Mouse (Mus musculus): ENCODE measurements around the gene Socs1. TPM values are rescaled to one million over a fixed set of nuclear protein-coding genes. Genes with fewer than 3 reads are reported as not detected.
A peak's percentile ranks its signal among the peaks of the same experiment; 100 is the strongest.

Socs1 gene
- total and polyA plus RNA-seq, 2 experiments: 0.18 to 1.2 TPM

GRCm38 (mm10) chr16:10825840-10826239 lies 40.5 kb upstream of the Socs1 start:
- DNase-seq (ENCODE audit: extremely low read depth, low read depth, low spot score): no peak
- H3K79me2 ChIP-seq (ENCODE audit: control insufficient read depth, insufficient read depth, low read length): no peaks in the 10 kb centered on the region
- TF ChIP-seq POLR2A (IDR thresholded peaks at IDR 0.05; ENCODE audit: extremely low read depth, insufficient read depth, low read length) (no peak), CTCF (IDR thresholded peaks at IDR 0.05; ENCODE audit: low read depth, low read length) (no peak)
- H3K27me3 ChIP-seq (ENCODE audit: control insufficient read depth, insufficient read depth, low read length): no peaks in the 10 kb centered on the region
- no peak overlapping the region for H3K27ac ChIP-seq (replicated peaks; ENCODE audit: insufficient read depth, low read depth, low read length)
- no peaks in the 10 kb centered on the region for H3K36me3 ChIP-seq (ENCODE audit: control insufficient read depth, insufficient read depth, low read length)
- no peak overlapping the region for H3K9ac ChIP-seq (ENCODE audit: low read depth, low read length)
- no peak overlapping the region for H3K4me3 ChIP-seq (ENCODE audit: insufficient read depth, low read depth, low read length)
- H3K4me1 ChIP-seq (ENCODE audit: control insufficient read depth, insufficient read depth, low read length): no peaks in the 10 kb centered on the region
- WGBS: 95% methylated on average over 4 of the region's 4 CpGs

- Histone ChIP-seq H3K79me2 (ENCODE audit: control insufficient read depth, insufficient read depth, low read length) (no peaks in the 10 kb centered on the region), H3K36me3 (ENCODE audit: control insufficient read depth, insufficient read depth, low read length) (no peaks in the 10 kb centered on the region), H3K4me1 (ENCODE audit: control insufficient read depth, insufficient read depth, low read length) (no peaks in the 10 kb centered on the region), H3K9ac (ENCODE audit: low read depth, low read length) (no peak overlapping the region), H3K27ac (replicated peaks; ENCODE audit: insufficient read depth, low read depth, low read length) (no peak overlapping the region), H3K4me3 (ENCODE audit: insufficient read depth, low read depth, low read length) (no peak overlapping the region), H3K27me3 (ENCODE audit: control insufficient read depth, insufficient read depth, low read length) (no peaks in the 10 kb centered on the region)
- no peak for DNase-seq (ENCODE audit: extremely low read depth, low read depth, low spot score)
- WGBS: 83% methylated on average over 1 of the region's 1 CpGs
- no peak for TF ChIP-seq POLR2A (IDR thresholded peaks at IDR 0.05; ENCODE audit: extremely low read depth, insufficient read depth, low read length)
- TF ChIP-seq CTCF (IDR thresholded peaks at IDR 0.05; ENCODE audit: low read depth, low read length): no peak
Observed at GRCm38 (mm10) chr16:10824536-10824935, 39.2 kb upstream of the Socs1 start.

GRCm38 (mm10) chr16:10821387-10821786 lies 36.1 kb upstream of the Socs1 start:
- no peaks in the 10 kb centered on the region for H3K4me1 ChIP-seq (ENCODE audit: control insufficient read depth, insufficient read depth, low read length)
- no peak overlapping the region for H3K4me3 ChIP-seq (ENCODE audit: insufficient read depth, low read depth, low read length)
- H3K27ac ChIP-seq (replicated peaks; ENCODE audit: insufficient read depth, low read depth, low read length): no peak overlapping the region
- H3K36me3 ChIP-seq (ENCODE audit: control insufficient read depth, insufficient read depth, low read length): no peaks in the 10 kb centered on the region
- no peak for DNase-seq (ENCODE audit: extremely low read depth, low read depth, low spot score)
- TF ChIP-seq POLR2A (IDR thresholded peaks at IDR 0.05; ENCODE audit: extremely low read depth, insufficient read depth, low read length) (no peak), CTCF (IDR thresholded peaks at IDR 0.05; ENCODE audit: low read depth, low read length) (no peak)
- WGBS: 91% methylated on average over 4 of the region's 4 CpGs
- H3K79me2 ChIP-seq (ENCODE audit: control insufficient read depth, insufficient read depth, low read length): no peaks in the 10 kb centered on the region
- H3K27me3 ChIP-seq (ENCODE audit: control insufficient read depth, insufficient read depth, low read length): no peaks in the 10 kb centered on the region
- no peak overlapping the region for H3K9ac ChIP-seq (ENCODE audit: low read depth, low read length)

- WGBS: 80% methylated on average over 3 of the region's 3 CpGs
- Histone ChIP-seq H3K4me1 (ENCODE audit: control insufficient read depth, insufficient read depth, low read length) (peaks cover 2% of the 10 kb centered on the region; the same call in 1 of the 2 replicates), H3K36me3 (ENCODE audit: control insufficient read depth, insufficient read depth, low read length) (no peaks in the 10 kb centered on the region), H3K27me3 (ENCODE audit: control insufficient read depth, insufficient read depth, low read length) (no peaks in the 10 kb centered on the region), H3K79me2 (ENCODE audit: control insufficient read depth, insufficient read depth, low read length) (no peaks in the 10 kb centered on the region), H3K9ac (ENCODE audit: low read depth, low read length) (no peak overlapping the region), H3K4me3 (ENCODE audit: insufficient read depth, low read depth, low read length) (no peak overlapping the region), H3K27ac (replicated peaks; ENCODE audit: insufficient read depth, low read depth, low read length) (no peak overlapping the region)
- TF ChIP-seq CTCF (IDR thresholded peaks at IDR 0.05; ENCODE audit: low read depth, low read length) (no peak), POLR2A (IDR thresholded peaks at IDR 0.05; ENCODE audit: extremely low read depth, insufficient read depth, low read length) (no peak)
- DNase-seq (ENCODE audit: extremely low read depth, low read depth, low spot score): no peak
Observed at GRCm38 (mm10) chr16:10819966-10820365, 34.6 kb upstream of the Socs1 start.

DNA sequence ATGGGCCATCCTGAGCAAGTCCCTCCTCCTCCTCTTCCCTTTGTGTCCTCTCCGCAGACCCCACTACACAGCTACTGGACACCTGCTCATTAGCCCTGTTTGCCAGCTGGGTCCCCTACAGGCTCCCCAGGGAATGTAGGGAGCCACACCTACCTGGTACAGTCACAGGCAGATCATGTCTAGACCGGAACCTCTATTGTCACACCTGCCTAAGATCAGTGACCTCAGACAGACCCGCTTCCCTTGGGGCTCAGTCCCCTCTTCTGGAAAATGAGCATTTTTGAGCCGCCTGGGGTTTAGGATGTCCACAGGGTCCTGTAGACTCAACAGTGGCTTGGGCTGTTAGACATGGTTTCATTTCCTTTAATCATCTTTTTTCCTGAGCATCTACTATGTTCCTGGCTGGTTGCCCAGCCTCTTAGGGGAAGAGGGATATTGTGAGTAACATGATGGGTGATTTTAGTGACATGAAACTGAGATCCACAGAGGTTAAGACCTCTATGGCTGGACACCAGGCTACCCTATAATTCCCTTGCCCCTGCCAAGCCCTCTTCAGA lies 33.3 kb upstream of the Socs1 start:
- no peaks in the 10 kb centered on the region for H3K27me3 ChIP-seq (ENCODE audit: control insufficient read depth, insufficient read depth, low read length)
- no peak overlapping the region for H3K4me3 ChIP-seq (ENCODE audit: insufficient read depth, low read depth, low read length)
- no peaks in the 10 kb centered on the region for H3K36me3 ChIP-seq (ENCODE audit: control insufficient read depth, insufficient read depth, low read length)
- H3K4me1 ChIP-seq (ENCODE audit: control insufficient read depth, insufficient read depth, low read length): peaks cover 3% of the 10 kb centered on the region; the same call in 1 of the 2 replicates
- H3K79me2 ChIP-seq (ENCODE audit: control insufficient read depth, insufficient read depth, low read length): no peaks in the 10 kb centered on the region
- TF ChIP-seq CTCF (IDR thresholded peaks at IDR 0.05; ENCODE audit: low read depth, low read length): no peak
- no peak overlapping the region for H3K9ac ChIP-seq (ENCODE audit: low read depth, low read length)
- no peak overlapping the region for H3K27ac ChIP-seq (replicated peaks; ENCODE audit: insufficient read depth, low read depth, low read length)
- no peak for DNase-seq (ENCODE audit: extremely low read depth, low read depth, low spot score)
- WGBS: 83% methylated on average over 4 of the region's 4 CpGs

DNA sequence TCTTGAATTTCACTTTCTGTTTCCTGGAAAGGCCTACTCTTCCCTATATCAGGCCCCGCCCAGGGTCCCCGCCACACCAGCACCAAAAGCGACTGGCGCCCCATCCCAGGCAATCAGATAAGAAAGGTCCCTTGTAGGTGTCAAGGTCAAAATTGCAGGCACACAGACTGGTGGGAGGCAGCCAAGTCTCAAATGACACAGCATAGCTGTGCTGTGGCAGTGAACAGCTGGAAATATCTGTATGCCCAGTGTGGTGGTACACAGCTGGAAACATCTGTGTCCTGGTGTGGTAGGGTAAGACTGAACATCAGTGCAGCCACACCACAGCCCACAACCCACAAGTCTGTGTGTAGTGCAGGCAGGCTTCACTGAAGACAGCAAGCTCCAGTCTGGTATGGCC lies 29.5 kb upstream of the Socs1 start:
- Histone ChIP-seq H3K36me3 (ENCODE audit: control insufficient read depth, insufficient read depth, low read length) (no peaks in the 10 kb centered on the region), H3K79me2 (ENCODE audit: control insufficient read depth, insufficient read depth, low read length) (no peaks in the 10 kb centered on the region), H3K4me3 (ENCODE audit: insufficient read depth, low read depth, low read length) (no peak overlapping the region), H3K27ac (replicated peaks; ENCODE audit: insufficient read depth, low read depth, low read length) (no peak overlapping the region), H3K9ac (ENCODE audit: low read depth, low read length) (no peak overlapping the region), H3K4me1 (ENCODE audit: control insufficient read depth, insufficient read depth, low read length) (peaks cover 3% of the 10 kb centered on the region; the same call in 1 of the 2 replicates), H3K27me3 (ENCODE audit: control insufficient read depth, insufficient read depth, low read length) (no peaks in the 10 kb centered on the region)
- 26% methylated on average over 4 of the region's 4 CpGs for WGBS
- no peak for TF ChIP-seq CTCF (IDR thresholded peaks at IDR 0.05; ENCODE audit: low read depth, low read length)
- no peak for TF ChIP-seq POLR2A (IDR thresholded peaks at IDR 0.05; ENCODE audit: extremely low read depth, insufficient read depth, low read length)
- peak; percentile 23 for DNase-seq (ENCODE audit: extremely low read depth, low read depth, low spot score)

All from liver, adult 2 months (tissue).